Mouse (Mus musculus): ENCODE data around the gene Nrip1.

- TF ChIP-seq CTCF (IDR thresholded peaks at IDR 0.05; ENCODE audit: control insufficient read depth, insufficient read depth, insufficient read length), result no peak
- no peak for TF ChIP-seq CEBPB (IDR thresholded peaks at IDR 0.05; ENCODE audit: low read depth)
- TF ChIP-seq USF1 (IDR thresholded peaks at IDR 0.05; ENCODE audit: low read depth), result no peak
- TF ChIP-seq MYOD1 (IDR thresholded peaks at IDR 0.05; ENCODE audit: control insufficient read depth, insufficient read length, low read depth), result no peak
- TF ChIP-seq MYOG (IDR thresholded peaks at IDR 0.05; ENCODE audit: control insufficient read depth, extremely low read depth, insufficient read length), result no peak
- no peak for TF ChIP-seq MAX (IDR thresholded peaks at IDR 0.05)
- no peak for TF ChIP-seq FOSL1 (IDR thresholded peaks at IDR 0.05; ENCODE audit: insufficient read depth, low read length, poor library complexity, severe bottlenecking)
These were observed 34.6 kb upstream of the Nrip1 start for GRCm38 (mm10) chr16:76408241-76408640.
